Mouse (Mus musculus) limb, embryonic 15.5 days (tissue): ENCODE measurements around the gene Spg20. TPM values are rescaled to one million over a fixed set of nuclear protein-coding genes. Genes with fewer than 3 reads are reported as not detected.
A peak's percentile ranks its signal among the peaks of the same experiment; 100 is the strongest.

ENCODE experiments used
- ATAC-seq: fragments of 200-750 bp; cut with Nextera tagmentation; 2 replicates; pipeline ENCODE4 v1.8.0; 2017; ENCODE audit warnings: low read depth, moderate TSS enrichment; ENCODE audit not compliant: insufficient number of reproducible peaks, low FRiP score, low TSS enrichment
- H3K27ac ChIP-seq: fragments of 300-500 bp; sonication (generic); 2 replicates; pipeline ENCODE4 v1.5.1; 2015; ENCODE audit warnings: moderate library complexity, mild to moderate bottlenecking, inconsistent platforms
- H3K27me3 ChIP-seq: fragments of 300-500 bp; sonication (generic); 2 replicates; pipeline ENCODE4 v1.6.1; 2015; ENCODE audit warnings: inconsistent platforms
- H3K36me3 ChIP-seq: fragments of 300-500 bp; sonication (generic); 2 replicates; pipeline ENCODE4 v1.6.1; 2015; ENCODE audit warnings: inconsistent platforms
- H3K4me1 ChIP-seq: fragments of 300-500 bp; sonication (generic); 2 replicates; pipeline ENCODE4 v1.6.1; 2015; ENCODE audit warnings: inconsistent platforms
- H3K4me2 ChIP-seq: fragments of 300-500 bp; sonication (generic); 2 replicates; pipeline ENCODE4 v1.6.1; 2015; ENCODE audit warnings: mild to moderate bottlenecking, inconsistent platforms
- H3K4me3 ChIP-seq: fragments of 300-500 bp; sonication (generic); 2 replicates; pipeline ENCODE4 v1.5.1; 2015; ENCODE audit warnings: mild to moderate bottlenecking, inconsistent platforms
- H3K9ac ChIP-seq: fragments of 300-500 bp; sonication (generic); 2 replicates; pipeline ENCODE4 v1.6.1; 2015; ENCODE audit warnings: inconsistent platforms
- H3K9me3 ChIP-seq: fragments of 300-500 bp; sonication (generic); 2 replicates; pipeline ENCODE4 v1.6.1; 2016; ENCODE audit warnings: inconsistent platforms
- WGBS: fragments of 180-500 bp; shearing (Covaris S2); methylation state at CpG from one replicate; pipeline ENCODE4 v1.1.7; 2015; 5-methylcytosine and 5-hydroxymethylcytosine counted together
- polyA plus RNA-seq: library from polyadenylated mRNA; unstranded; fragments of >200 nt; fragmentation: Nextera tagmentation; extraction: Ambion mirVana; gene quantifications from 2 replicates; pipeline ENCODE4 v1.2.1, GENCODE M21; 2015

Gene Spg20
- polyA plus RNA-seq, 1 experiment from 2014 or later, result 78.2 TPM

GRCm38 (mm10) chr3:55101092-55101491 lies 10.8 kb upstream of the Spg20 start:
- no peaks in the 10 kb centered on the region for H3K36me3 ChIP-seq
- no peak overlapping the region for H3K27ac ChIP-seq
- peaks cover 13% of the 10 kb centered on the region for H3K4me1 ChIP-seq
- H3K9me3 ChIP-seq, result no peaks in the 10 kb centered on the region
- no peak for ATAC-seq
- H3K4me2 ChIP-seq, result no peak overlapping the region
- no peaks in the 10 kb centered on the region for H3K27me3 ChIP-seq
- no peak overlapping the region for H3K4me3 ChIP-seq
- no peak overlapping the region for H3K9ac ChIP-seq

DNA sequence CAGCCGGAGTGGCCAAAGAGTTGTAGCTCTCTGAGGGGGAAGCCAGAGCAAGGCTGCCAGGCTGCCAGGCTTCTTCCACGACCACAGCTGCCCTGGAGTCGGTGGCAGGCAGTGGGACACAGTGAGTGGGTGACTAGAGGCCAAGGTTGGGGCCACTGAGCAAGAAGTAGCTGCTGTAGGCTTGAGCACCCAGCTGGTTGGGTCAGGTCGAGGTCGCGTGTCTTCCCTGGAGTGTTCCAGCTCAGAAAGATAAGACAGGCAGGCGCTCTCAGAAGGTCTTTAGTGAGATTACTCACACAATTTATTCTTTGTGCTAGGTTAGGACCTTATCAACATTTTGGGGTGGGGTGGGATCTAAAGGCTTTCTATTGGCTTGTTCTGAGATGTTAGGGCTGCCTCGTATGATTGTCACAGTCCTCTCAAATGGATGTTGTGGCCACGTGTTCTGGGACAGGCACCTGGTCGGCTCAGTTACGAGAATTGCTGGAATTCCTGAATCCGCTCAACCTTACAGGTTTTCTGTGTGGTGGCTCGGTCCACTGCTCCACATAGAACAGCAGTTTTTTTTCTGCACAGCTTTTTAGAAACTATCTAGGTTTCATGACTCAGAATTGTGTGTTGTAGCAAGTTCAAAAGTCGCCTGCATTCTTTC lies 6.4 kb upstream of the Spg20 start:
- WGBS, result 66% methylated on average over 14 of the region's 14 CpGs
- no peaks in the 10 kb centered on the region for H3K9me3 ChIP-seq
- H3K36me3 ChIP-seq, result no peaks in the 10 kb centered on the region
- no peak overlapping the region for H3K4me3 ChIP-seq
- H3K27ac ChIP-seq, result no peak overlapping the region; the same call in 1 of the 2 replicates
- no peaks in the 10 kb centered on the region for H3K4me1 ChIP-seq
- no peak for ATAC-seq
- no peak overlapping the region for H3K9ac ChIP-seq
- no peak overlapping the region for H3K4me2 ChIP-seq
- no peaks in the 10 kb centered on the region for H3K27me3 ChIP-seq

DNA sequence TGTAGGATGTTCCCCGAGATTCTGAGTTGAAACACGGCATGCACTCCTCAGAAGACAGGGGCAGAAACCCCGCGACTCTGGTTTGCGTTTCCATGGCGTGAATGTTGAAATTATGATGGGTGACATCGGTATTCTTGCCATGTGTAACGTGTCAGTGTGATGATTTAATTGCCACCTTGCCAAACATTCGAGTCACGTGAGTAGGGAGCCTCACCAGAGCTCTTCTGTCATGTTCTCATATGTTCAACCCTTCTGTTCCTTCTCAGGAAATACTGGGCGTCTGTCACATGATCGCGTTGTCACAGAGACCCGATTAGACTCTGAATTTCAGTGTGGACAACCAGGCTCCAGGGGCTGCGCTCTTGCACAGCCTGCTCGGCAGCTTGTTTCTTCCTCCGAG lies 5.9 kb upstream of the Spg20 start:
- no peak overlapping the region for H3K9ac ChIP-seq
- H3K4me1 ChIP-seq, result no peaks in the 10 kb centered on the region
- H3K36me3 ChIP-seq, result no peaks in the 10 kb centered on the region
- WGBS, result 85% methylated on average over 17 of the region's 17 CpGs
- no peaks in the 10 kb centered on the region for H3K9me3 ChIP-seq
- no peak overlapping the region for H3K27ac ChIP-seq
- no peak overlapping the region for H3K4me2 ChIP-seq
- ATAC-seq, result no peak
- H3K4me3 ChIP-seq, result no peak overlapping the region
- H3K27me3 ChIP-seq, result no peaks in the 10 kb centered on the region

GRCm38 (mm10) chr3:55109097-55109496 lies 2.8 kb upstream of the Spg20 start:
- Histone ChIP-seq H3K4me1 (peaks cover 6% of the 10 kb centered on the region), H3K4me2 (no peak overlapping the region), H3K9ac (no peak overlapping the region), H3K9me3 (no peaks in the 10 kb centered on the region), H3K36me3 (no peaks in the 10 kb centered on the region), H3K27me3 (no peaks in the 10 kb centered on the region), H3K27ac (no peak overlapping the region), H3K4me3 (no peak overlapping the region)
- 84% methylated on average over 4 of the region's 4 CpGs for WGBS
- no peak for ATAC-seq

GRCm38 (mm10) chr3:55112710-55113415 lies 955 bp downstream of the Spg20 start:
- H3K4me2 ChIP-seq, result peak overlapping the region; percentile 49
- peak overlapping the region; percentile 85 for H3K4me3 ChIP-seq
- H3K9me3 ChIP-seq, result no peaks in the 10 kb centered on the region
- ATAC-seq, result no peak
- 8% methylated on average over 16 of the region's 16 CpGs for WGBS
- H3K4me1 ChIP-seq, result peaks cover 13% of the 10 kb centered on the region
- peaks cover 17% of the 10 kb centered on the region for H3K36me3 ChIP-seq
- H3K27me3 ChIP-seq, result no peaks in the 10 kb centered on the region
- H3K27ac ChIP-seq, result peak overlapping the region; percentile 98
- H3K9ac ChIP-seq, result peak overlapping the region; percentile 98

- Histone ChIP-seq H3K9me3 (no peaks in the 10 kb centered on the region), H3K4me1 (peaks cover 14% of the 10 kb centered on the region), H3K36me3 (peaks cover 33% of the 10 kb centered on the region), H3K9ac (no peak overlapping the region), H3K4me2 (no peak overlapping the region), H3K27ac (no peak overlapping the region), H3K27me3 (no peaks in the 10 kb centered on the region), H3K4me3 (no peak overlapping the region)
- WGBS, result 59% methylated on average over 7 of the region's 7 CpGs
- ATAC-seq, result no peak
These were observed 2.6 kb downstream of the Spg20 start for GRCm38 (mm10) chr3:55114313-55115065.

- no peak for ATAC-seq
- 47% methylated on average over 1 of the region's 1 CpGs for WGBS
- Histone ChIP-seq H3K9me3 (no peaks in the 10 kb centered on the region), H3K4me2 (no peak overlapping the region), H3K4me1 (peaks cover 14% of the 10 kb centered on the region), H3K27ac (no peak overlapping the region), H3K4me3 (no peak overlapping the region), H3K36me3 (peaks cover 36% of the 10 kb centered on the region), H3K9ac (no peak overlapping the region), H3K27me3 (no peaks in the 10 kb centered on the region)
These were observed 3.2 kb downstream of the Spg20 start for GRCm38 (mm10) chr3:55115071-55115470.

DNA sequence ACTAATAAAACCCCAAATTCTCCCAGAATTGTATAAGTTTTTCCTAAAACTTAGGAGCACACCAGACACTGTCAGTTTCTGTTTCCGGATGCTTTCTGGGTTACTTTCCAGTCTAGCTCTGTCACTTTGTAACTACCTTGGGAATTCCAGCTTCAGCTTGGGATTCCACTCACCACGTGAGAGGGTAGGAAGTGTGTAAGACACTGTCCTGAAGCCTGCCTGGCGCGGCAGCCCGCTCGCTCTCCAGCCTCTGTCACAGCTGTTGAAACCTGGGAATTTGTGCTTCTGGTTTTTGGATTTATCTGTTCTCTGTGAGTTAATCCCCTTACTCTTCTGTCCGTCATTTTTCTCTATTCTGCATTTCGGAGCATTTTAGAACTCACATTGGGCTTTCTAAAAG lies 4.1 kb downstream of the Spg20 start:
- H3K27ac ChIP-seq, result no peak overlapping the region
- no peak overlapping the region for H3K9ac ChIP-seq
- H3K36me3 ChIP-seq, result peaks cover 44% of the 10 kb centered on the region
- H3K9me3 ChIP-seq, result no peaks in the 10 kb centered on the region
- no peaks in the 10 kb centered on the region for H3K27me3 ChIP-seq
- H3K4me2 ChIP-seq, result no peak overlapping the region
- H3K4me3 ChIP-seq, result no peak overlapping the region
- ATAC-seq, result no peak
- H3K4me1 ChIP-seq, result peaks cover 14% of the 10 kb centered on the region
- 78% methylated on average over 8 of the region's 8 CpGs for WGBS

DNA sequence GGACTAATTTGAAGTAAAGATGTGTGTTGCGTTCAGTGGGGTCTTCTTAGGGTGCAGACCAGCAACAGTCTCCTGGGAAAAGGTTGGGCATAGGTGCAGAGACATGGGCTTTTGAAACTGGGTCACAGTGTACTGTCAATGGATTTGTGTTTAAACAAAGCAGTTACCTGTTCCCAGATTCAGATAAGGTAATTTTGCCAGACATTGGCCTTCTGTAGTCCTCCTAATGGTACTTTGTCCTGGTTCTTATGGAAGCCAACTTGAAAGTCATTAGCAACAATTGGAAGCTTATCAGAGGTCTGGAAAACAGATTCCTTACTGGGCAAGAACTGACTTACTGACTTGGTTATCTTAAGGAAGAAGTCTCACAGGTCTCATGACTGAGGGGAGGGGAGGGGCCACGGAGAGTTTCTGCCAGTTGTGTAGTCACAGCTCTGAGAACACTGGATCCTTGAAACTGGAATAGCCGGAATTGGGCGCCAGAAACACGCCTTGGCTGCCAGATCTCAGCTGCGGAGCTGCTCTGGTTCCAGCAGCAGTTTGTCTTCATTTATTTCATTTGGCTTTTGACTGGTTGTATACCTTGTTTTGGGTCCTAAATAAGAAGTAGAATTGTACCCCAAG lies 7.5 kb downstream of the Spg20 start:
- H3K27me3 ChIP-seq, result no peaks in the 10 kb centered on the region
- H3K9me3 ChIP-seq, result no peaks in the 10 kb centered on the region
- H3K4me1 ChIP-seq, result peaks cover 6% of the 10 kb centered on the region
- H3K27ac ChIP-seq, result 0 out of 2 replicates have a peak overlapping the region, but pooled peaks have one; percentile 54
- no peak overlapping the region for H3K9ac ChIP-seq
- peaks cover 76% of the 10 kb centered on the region for H3K36me3 ChIP-seq
- no peak overlapping the region for H3K4me2 ChIP-seq
- WGBS, result 82% methylated on average over 6 of the region's 6 CpGs
- H3K4me3 ChIP-seq, result no peak overlapping the region
- ATAC-seq, result no peak

DNA sequence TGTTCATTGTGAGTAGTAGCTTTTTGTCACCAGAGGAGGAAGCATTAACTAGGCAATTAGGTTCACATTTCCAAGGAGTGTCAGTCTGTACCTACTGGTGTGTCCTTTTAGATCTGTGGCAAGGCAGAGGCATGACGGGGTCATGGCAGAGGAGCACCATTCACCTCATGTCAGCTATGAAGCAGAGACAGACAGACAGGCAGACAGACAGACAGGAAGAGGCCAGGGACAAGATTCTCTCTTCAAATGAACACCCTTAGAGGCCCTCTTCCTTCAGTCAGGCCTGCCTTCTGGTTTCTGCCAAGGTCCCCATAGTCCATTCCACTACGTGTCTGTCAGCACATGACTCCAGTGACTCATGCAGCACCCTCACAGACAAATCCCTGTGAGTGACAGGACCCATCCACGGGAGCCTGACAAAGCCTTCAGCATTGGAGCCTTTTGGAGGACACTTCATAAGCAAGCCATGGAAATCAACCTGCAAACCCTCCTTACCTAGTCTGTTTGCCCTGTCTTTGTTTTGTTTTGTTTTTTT lies 10.5 kb downstream of the Spg20 start:
- Histone ChIP-seq H3K9me3 (no peaks in the 10 kb centered on the region), H3K9ac (no peak overlapping the region), H3K4me1 (peaks cover 2% of the 10 kb centered on the region; the same call in 1 of the 2 replicates), H3K27ac (no peak overlapping the region), H3K27me3 (no peaks in the 10 kb centered on the region), H3K4me2 (no peak overlapping the region), H3K36me3 (peaks cover 91% of the 10 kb centered on the region), H3K4me3 (no peak overlapping the region)
- WGBS, result 79% methylated on average over 3 of the region's 3 CpGs
- no peak for ATAC-seq

DNA sequence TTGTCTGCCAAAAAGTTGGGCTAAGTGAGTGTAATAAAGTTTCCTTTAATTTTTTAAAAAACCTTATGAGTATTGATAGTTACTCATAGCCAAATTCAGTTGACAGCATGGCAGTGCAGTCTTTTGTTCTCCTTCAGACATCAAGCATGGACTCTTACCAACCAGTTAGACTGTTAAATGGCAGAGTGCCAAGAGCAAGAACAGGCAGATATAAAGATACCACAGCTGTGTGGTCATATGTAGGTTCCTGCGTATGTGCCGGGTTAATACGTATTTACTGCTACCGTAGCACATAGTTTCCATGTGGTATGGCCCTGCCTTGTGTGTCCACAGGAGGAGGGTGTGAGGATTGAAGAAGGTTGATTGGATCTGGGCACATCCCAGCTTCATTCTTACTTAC lies 11.2 kb downstream of the Spg20 start:
- Histone ChIP-seq H3K4me1 (peaks cover 2% of the 10 kb centered on the region; the same call in 1 of the 2 replicates), H3K9me3 (no peaks in the 10 kb centered on the region), H3K4me2 (no peak overlapping the region), H3K27ac (no peak overlapping the region), H3K36me3 (peaks cover 91% of the 10 kb centered on the region), H3K9ac (no peak overlapping the region), H3K4me3 (no peak overlapping the region), H3K27me3 (no peaks in the 10 kb centered on the region)
- 59% methylated on average over 4 of the region's 4 CpGs for WGBS
- ATAC-seq, result no peak
